Mouse (Mus musculus) lung, postnatal 25 days (tissue): ENCODE data around the gene Psmd5.
A peak's percentile ranks its signal among the peaks of the same experiment; 100 is the strongest.
"Not testable (repeated sequence)": the region's sequence is repeated elsewhere in the genome, so short reads cannot be mapped to it uniquely, and the experiment has no call there.

Experiments used
- DNase-seq: peaks from one replicate; pipeline ENCODE4 v3.0.0; 2022; ENCODE audit warnings: low spot score

Gene Psmd5

DNA sequence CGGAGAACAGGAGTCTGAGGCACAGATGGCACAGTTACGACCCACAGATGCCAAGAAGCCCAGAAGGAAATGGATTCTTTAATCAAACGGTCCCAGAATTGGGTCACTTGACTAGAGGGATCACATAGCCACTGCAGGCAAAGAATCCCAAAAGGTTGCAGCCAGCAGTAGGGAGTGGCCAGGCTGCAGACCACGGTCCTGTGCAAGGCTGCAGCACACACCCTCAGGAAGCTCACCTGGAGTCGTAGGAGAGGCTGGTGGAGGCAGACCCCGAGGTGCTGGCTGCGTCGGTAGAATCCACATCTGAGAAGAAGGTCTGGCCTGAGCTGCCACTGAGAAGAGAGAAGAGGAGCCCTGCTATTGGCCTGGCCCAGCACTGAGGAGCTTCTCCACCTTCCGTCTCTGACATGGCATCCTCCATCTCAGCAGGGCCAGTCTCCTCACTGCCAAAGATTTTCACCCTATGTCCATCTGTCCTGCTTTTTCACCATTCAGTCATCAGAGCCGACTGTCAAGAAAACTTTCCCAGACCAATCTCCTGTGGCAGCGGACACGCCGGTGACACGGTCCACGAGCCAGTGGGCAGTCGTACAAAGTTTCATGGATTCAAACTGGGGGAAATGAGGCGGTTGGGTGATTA lies 22.2 kb upstream of the Psmd5 start:
- DNase-seq, result no peak

DNA sequence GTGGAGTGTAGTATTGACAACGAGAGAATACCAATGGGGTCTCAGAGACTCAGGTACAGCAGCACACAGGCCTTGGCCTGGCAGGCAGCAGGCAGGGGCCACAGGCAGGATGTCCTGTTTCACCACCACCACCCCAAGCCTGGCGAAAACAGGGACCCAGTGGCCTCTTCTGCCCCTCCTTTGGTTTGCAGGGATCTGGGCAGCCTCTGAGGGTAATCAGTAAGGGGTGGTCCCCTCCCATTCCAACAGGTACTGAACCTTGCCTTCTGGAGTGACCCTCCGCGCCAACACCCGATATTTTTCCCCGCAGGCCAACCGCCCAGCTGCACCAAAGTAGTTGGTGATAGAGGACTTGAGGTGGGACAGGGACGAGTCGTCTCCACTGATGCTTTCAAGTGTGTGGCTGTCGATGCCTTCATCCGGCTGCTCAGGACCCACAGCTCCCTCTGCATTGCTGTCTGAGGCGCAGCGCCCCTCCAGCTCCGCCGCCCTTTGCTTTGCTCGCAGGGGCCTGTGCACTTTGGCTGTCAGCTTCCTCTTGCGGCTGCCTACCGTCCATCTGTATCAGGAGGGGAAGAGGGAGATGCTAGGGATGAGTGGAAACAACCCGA lies 20.8 kb upstream of the Psmd5 start:
- no peak for DNase-seq

DNA sequence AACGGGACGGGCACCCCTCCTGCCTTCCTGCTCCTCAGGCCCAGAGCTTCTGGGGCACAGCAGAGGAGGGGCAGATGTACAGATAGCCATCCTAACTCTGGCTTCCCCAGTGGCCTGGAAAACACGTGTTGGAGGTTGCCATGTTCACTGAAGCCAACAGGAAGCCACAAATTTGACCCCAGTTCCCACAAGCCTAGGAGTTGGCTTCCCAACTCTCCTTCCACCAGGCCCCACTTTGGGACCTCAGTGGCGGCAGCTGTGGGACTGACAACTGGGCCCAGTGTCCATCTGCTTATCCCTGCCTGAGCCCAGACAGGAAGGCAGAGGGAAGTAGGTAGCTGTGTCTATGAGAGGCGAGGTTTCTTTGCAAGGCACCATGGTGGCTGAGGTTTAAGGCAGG lies 19.2 kb upstream of the Psmd5 start:
- DNase-seq, result no peak

DNA sequence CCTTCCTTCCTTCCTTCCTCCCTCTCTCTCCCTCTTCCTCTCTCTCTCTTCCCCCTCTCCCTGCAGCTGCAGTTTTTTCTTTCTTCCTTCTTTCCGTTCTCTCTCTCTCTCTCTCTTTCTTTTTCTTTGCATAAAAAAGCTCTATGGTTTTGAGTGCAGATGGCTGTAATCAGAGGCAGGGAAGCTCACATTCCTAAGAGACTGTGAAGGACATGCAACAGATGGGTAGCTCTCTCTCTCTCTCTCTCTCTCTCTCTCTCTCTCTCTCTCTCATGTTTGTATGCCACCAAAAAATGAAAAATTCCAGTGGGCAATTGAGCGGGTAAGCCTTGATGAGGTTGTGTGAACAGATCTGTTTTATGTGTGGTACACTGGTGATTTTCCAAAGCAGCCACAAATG lies 9.4 kb upstream of the Psmd5 start:
- DNase-seq, result no peak

DNA sequence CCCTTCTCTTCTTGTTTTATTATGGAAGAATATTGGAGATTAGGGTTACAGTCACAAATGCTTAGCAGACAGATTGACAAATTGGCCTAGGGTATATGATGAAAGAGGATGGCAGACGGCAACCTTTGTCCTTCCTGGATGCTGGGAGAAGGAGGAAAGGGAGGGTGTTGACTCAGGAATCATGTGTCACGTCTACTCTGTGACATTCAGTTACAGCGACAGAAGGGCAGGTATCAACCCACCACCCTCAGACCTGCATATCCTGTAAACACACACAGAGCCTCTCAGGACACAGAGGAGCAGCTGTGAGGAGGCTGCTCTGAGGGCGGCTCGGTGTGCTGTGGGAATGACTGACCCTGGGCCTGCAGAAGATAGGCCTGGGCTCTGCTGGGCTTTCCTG lies 8.4 kb upstream of the Psmd5 start:
- DNase-seq, result no peak

GRCm38 (mm10) chr2:34882757-34883156 lies 8.0 kb upstream of the Psmd5 start:
- no peak for DNase-seq

GRCm38 (mm10) chr2:34880054-34880453 lies 5.3 kb upstream of the Psmd5 start:
- no peak for DNase-seq

DNA sequence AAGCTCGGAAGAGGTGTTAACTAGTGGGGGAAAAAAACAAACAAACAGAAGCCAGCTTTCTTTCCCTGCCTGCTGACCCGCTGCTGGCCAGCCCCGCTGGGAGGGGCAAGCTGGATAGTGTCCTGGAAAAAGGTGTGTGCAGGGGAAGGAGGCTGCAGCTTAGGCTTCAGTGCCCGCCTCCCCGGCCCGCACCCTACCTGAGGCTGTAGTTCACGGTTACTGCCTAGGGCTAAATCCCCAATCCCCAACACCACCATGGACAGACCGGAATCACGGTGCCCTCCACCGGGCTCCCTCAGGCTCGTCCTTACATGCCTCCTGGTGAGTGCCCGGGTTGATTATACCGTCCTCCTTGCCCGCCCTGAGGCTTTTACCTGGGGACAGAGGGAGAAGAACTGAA lies 497 bp downstream of the Psmd5 start, which contains the start of gene Cutal:
Gene Cutal, plus strand, starts transcription at position 126 of the 400 bp plus-strand sequence.
- DNase-seq, result peak; percentile 52

GRCm38 (mm10) chr2:34870520-34871474 lies 4.0 kb downstream of the Psmd5 start:
- DNase-seq, result peak; percentile 97

DNA sequence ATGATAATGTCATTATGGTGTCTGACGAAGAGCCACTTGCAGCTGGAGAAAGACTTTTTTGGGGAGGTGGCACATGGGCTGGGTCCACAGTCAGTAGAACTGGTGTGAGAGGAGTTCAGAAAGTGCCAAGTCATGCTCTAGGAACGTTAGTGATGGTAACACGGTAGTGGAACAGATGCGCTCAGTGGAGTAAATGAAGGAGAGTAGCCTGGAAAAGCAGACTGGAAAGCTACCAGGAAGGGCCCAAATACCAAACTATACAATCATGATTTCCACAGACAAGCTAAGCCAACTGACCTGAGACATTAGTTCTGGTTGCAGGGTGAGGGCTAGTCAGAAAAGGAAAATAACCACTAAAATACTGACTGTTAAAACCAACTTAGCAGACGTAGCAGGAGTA lies 5.1 kb downstream of the Psmd5 start:
- DNase-seq, result no peak

DNA sequence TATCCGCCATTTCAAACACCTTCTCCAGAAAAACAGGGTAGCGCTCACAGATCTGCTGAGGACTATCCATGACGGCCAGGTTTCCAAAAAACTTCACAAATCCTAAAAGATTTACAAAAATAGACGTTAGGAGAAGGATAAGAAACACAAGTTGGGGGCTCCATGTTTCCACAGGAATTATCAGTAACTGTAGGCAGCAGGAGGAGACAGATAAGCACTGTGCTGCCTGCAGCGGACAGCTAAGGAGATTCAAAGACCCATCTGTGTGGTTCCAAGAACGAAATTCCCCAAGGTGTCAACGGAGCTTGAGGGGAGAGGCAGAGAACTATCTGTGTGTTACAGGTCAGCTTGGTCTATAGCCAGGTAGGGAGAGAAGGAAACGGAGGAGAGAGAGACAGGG lies 17.0 kb downstream of the Psmd5 start:
- DNase-seq, result no peak

- DNase-seq, result no peak
These were observed 19.5 kb downstream of the Psmd5 start for GRCm38 (mm10) chr2:34855265-34855664.

DNA sequence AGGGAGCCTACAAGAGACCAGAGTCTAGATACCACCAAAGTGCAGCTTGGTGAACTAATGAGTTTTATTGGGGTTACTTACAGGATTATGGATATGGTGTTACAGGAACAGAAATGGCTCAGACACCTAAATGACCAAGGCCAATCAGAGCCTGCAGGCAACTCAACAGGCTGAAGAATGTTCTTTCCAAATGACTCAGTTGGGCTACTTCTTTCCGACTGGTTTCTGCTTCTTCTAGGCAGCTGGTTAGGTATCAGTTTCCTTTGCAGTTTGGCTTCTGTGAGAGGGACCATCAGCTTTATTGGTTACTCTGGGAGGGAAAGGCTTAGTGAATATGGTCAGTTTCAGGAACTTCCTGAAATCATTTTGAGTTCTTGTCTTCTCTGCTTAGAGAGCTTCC lies 27.1 kb downstream of the Psmd5 start:
- DNase-seq, result no peak

GRCm38 (mm10) chr2:34843211-34843939 lies 31.4 kb downstream of the Psmd5 start:
- DNase-seq, result peak; percentile 86

DNA sequence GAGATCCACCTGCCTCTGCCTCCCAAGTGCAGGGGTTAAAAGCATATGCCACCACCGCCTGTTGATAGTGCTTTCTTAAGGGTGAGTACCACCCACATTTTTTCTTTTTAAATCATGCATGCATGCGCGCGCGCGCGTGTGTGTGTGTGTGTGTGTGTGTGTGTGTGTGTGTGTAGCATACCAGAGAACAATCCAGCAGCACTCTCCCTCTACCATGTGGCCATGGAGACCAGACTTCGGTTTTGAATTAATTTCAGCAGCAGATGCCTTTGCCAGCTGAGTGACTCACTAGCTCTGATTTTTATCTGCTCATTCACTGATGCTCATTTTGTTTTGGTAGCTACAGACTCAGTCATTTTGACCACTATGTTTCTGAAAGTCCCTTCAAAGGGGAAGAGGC lies 33.1 kb downstream of the Psmd5 start:
- no peak for DNase-seq

DNA sequence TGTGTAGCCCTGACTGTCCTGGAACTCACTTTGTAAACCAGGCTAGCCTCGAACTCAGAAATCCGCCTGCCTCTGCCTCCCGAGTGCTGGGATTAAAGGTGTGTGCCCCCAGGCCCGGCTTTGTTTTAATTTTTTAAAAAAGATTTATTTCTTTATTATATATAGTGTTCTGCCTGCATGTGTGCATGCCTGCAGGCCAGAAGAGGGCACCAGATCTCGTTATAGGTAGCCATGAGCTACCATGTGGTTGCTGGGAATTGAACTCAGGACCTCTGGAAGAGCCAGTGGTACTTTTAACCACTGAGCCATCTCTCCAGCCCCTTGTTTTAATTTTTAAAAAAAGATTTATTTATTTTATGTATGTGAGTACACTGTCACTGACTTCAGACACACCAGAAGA lies 34.6 kb downstream of the Psmd5 start:
- DNase-seq, result not testable (repeated sequence)

DNA sequence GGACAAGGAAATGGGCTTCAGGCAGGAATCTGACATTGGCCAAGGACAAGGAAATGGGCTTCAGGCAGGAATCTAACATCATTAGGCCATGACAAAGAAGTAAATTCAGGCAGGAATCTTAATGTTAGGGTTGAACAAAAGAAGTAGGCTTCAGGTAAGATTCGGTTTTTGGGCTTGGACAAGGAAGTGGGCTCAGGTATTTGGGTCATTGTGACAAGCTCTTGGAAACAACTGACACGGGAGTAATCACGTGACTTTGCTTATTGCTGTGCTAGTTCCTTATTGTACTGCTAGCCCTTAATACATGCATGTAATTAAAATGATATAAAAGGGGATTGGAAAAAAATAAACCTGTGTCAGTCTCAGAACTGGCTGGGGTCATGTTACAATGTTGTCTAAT lies 39.1 kb downstream of the Psmd5 start:
- no peak for DNase-seq

GRCm38 (mm10) chr2:34833624-34834023 lies 41.1 kb downstream of the Psmd5 start:
- DNase-seq, result no peak

- DNase-seq, result not testable (repeated sequence)
These were observed 41.9 kb downstream of the Psmd5 start, which contains the start of gene Gm34653 for GRCm38 (mm10) chr2:34832766-34833457. Gm34653 (plus strand) TSS chr2:34833007.

GRCm38 (mm10) chr2:34830066-34830465 lies 44.7 kb downstream of the Psmd5 start:
- DNase-seq, result not testable (repeated sequence)

- DNase-seq, result peak; percentile 35
These were observed 46.7 kb downstream of the Psmd5 start for GRCm38 (mm10) chr2:34828026-34828425.
